9 mouse cellular contexts compared by ENCODE assay signal in the genomic region with DNA sequence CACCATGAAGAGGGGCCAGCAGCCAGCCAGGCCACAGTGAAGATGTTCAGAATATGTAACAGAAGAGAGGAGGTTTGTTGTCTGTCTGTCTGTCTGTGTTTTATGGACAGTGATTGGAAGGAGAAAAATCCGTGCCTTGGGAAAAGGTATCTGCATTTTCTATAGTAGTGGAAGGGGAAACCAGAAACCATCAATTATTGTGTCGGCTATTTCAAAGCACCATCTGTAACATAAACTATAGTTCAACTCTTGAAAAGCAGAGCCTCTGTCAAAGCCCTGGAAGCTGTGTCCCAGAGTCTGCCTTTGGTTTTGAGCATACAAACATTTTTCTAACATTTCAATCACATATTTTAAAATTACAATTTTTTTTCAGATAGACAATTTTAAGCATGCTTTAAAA. TPM values are rescaled to one million over a fixed set of nuclear protein-coding genes. Genes with fewer than 3 reads are reported as not detected.
DNase-seq lines count a peak whose midpoint lies in the region; ATAC-seq and TF ChIP-seq lines count a peak whose summit lies in the region.
"Had no signal": no experiment of that assay in that cellular context is flagged by ENCODE, and none has a peak within 500 bp of the region (broad histone marks: within the 10 kb centered on the region; RNA-seq: fewer than 3 reads in every experiment).

No protein-coding gene starts in this region.

- peak overlapping the region; percentile 59; the same call in 1 of the 2 replicates for H3K9ac ChIP-seq in kidney, embryonic 16.5 days (replicated peaks; ENCODE audit: low read length)
- peak overlapping the region; percentile 22; the same call in 1 of the 2 replicates for H3K9ac ChIP-seq in limb, embryonic 14.5 days (ENCODE audit: low read depth, low read length, severe bottlenecking)
- H3K9ac ChIP-seq in forebrain, embryonic 15.5 days (replicated peaks), result no peak overlapping the region

- no peaks in the 10 kb centered on the region for H3K36me3 ChIP-seq in kidney, embryonic 16.5 days (ENCODE audit: insufficient read depth, low read length)
- H3K36me3 ChIP-seq in embryonic facial prominence, embryonic 10.5 days (replicated peaks), result peaks cover 3% of the 10 kb centered on the region; the same call in 1 of the 2 replicates
- peaks cover 8% of the 10 kb centered on the region; the same call in 1 of the 2 replicates for H3K36me3 ChIP-seq in limb, embryonic 14.5 days (ENCODE audit: control insufficient read depth, insufficient read depth, low read length)
- H3K36me3 ChIP-seq in thymus, adult 2 months (ENCODE audit: control insufficient read depth, insufficient read depth, low read length), result no peaks in the 10 kb centered on the region
- no peaks in the 10 kb centered on the region for H3K36me3 ChIP-seq in forebrain, embryonic 15.5 days

- H3K27me3 ChIP-seq in kidney, embryonic 16.5 days (ENCODE audit: insufficient read depth, low read length), result no peaks in the 10 kb centered on the region
- H3K27me3 ChIP-seq in embryonic facial prominence, embryonic 10.5 days (replicated peaks; ENCODE audit: low read depth, poor library complexity, severe bottlenecking), result peaks cover 4% of the 10 kb centered on the region; the same call in 1 of the 2 replicates
- H3K27me3 ChIP-seq in limb, embryonic 14.5 days (ENCODE audit: control insufficient read depth, insufficient read depth, low read length), result no peaks in the 10 kb centered on the region
- H3K27me3 ChIP-seq in thymus, adult 2 months (ENCODE audit: control insufficient read depth, insufficient read depth, low read length), result no peaks in the 10 kb centered on the region
- H3K27me3 ChIP-seq in forebrain, embryonic 15.5 days, result peaks cover 11% of the 10 kb centered on the region; the same call in 1 of the 2 replicates

- peak overlapping the region; percentile 55 for H3K4me2 ChIP-seq in kidney, embryonic 16.5 days (replicated peaks; ENCODE audit: low read depth, low read length)
- H3K4me2 ChIP-seq in limb, embryonic 14.5 days (replicated peaks; ENCODE audit: low read depth, low read length, severe bottlenecking), result peak overlapping the region; percentile 48
- no peak overlapping the region for H3K4me2 ChIP-seq in forebrain, embryonic 15.5 days (replicated peaks)

- no peaks in the 10 kb centered on the region for H3K9me3 ChIP-seq in kidney, embryonic 16.5 days (ENCODE audit: low read length)
- no peaks in the 10 kb centered on the region for H3K9me3 ChIP-seq in embryonic facial prominence, embryonic 10.5 days
- H3K9me3 ChIP-seq in limb, embryonic 14.5 days (ENCODE audit: control insufficient read depth, low read length), result no peaks in the 10 kb centered on the region
- no peaks in the 10 kb centered on the region for H3K9me3 ChIP-seq in forebrain, embryonic 15.5 days

- DNase-seq in kidney, adult 8-10 months, result no peak
- DNase-seq in embryonic facial prominence, embryonic 10.5 days (ENCODE audit: low spot score), result no peak
- DNase-seq in limb, embryonic 14.5 days (ENCODE audit: low spot score), result peak; percentile 73
- no peak for DNase-seq in thymus, adult 2 months
- DNase-seq in left cerebral cortex, adult 9 months (ENCODE audit: low spot score in 2 of 2), result no peak
- DNase-seq: layer of hippocampus, postnatal 36 days had no signal

- TF ChIP-seq POLR2A in bone marrow macrophage, adult 2 months (IDR thresholded peaks at IDR 0.05; ENCODE audit: borderline replicate concordance, low read depth, low read length), result no peak
- no peak for TF ChIP-seq POLR2A in limb, embryonic 14.5 days (IDR thresholded peaks at IDR 0.05; ENCODE audit: borderline replicate concordance, extremely low read depth, insufficient read depth, insufficient read length)
- TF ChIP-seq POLR2A in thymus, adult 2 months (IDR thresholded peaks at IDR 0.05; ENCODE audit: control insufficient read depth, extremely low read depth, insufficient read depth, low read length, poor library complexity), result no peak

- peak overlapping the region; percentile 46 for H3K4me3 ChIP-seq in kidney, embryonic 16.5 days (ENCODE audit: low read length)
- peak overlapping the region; percentile 12 for H3K4me3 ChIP-seq in bone marrow macrophage, adult 2 months (ENCODE audit: insufficient read depth, low read length)
- H3K4me3 ChIP-seq in embryonic facial prominence, embryonic 10.5 days, result peak overlapping the region; percentile 39
- peak overlapping the region; percentile 34 for H3K4me3 ChIP-seq in limb, embryonic 14.5 days (replicated peaks; ENCODE audit: low read length)
- H3K4me3 ChIP-seq in thymus, adult 2 months (ENCODE audit: control insufficient read depth, insufficient read depth, low read length), result no peak overlapping the region
- H3K4me3 ChIP-seq in forebrain, embryonic 15.5 days, result no peak overlapping the region

- peaks cover 32% of the 10 kb centered on the region for H3K4me1 ChIP-seq in kidney, embryonic 16.5 days (ENCODE audit: insufficient read depth, low read length)
- H3K4me1 ChIP-seq in bone marrow macrophage, adult 2 months (ENCODE audit: control insufficient read depth, insufficient read depth, low read length), result peaks cover 27% of the 10 kb centered on the region
- H3K4me1 ChIP-seq in embryonic facial prominence, embryonic 10.5 days, result peaks cover 28% of the 10 kb centered on the region
- peaks cover 13% of the 10 kb centered on the region; the same call in 1 of the 2 replicates for H3K4me1 ChIP-seq in limb, embryonic 14.5 days (ENCODE audit: control insufficient read depth, insufficient read depth, low read length)
- H3K4me1 ChIP-seq in thymus, adult 2 months (replicated peaks; ENCODE audit: control insufficient read depth, insufficient read depth, low read length), result peaks cover 4% of the 10 kb centered on the region; the same call in 1 of the 2 replicates
- peaks cover 6% of the 10 kb centered on the region for H3K4me1 ChIP-seq in forebrain, embryonic 15.5 days

- 16% methylated on average over 2 of the region's 2 CpGs for WGBS in kidney, embryonic 16.5 days
- 25% methylated on average over 2 of the region's 2 CpGs for WGBS in embryonic facial prominence, embryonic 10.5 days
- WGBS in limb, embryonic 14.5 days, result 8% methylated on average over 2 of the region's 2 CpGs
- 63% methylated on average over 2 of the region's 2 CpGs for WGBS in thymus, adult 2 months
- 42% methylated on average over 2 of the region's 2 CpGs for WGBS in forebrain, embryonic 15.5 days

- no peak for ATAC-seq in kidney, embryonic 16.5 days (ENCODE audit: low FRiP score, low TSS enrichment)
- no peak for ATAC-seq in limb, embryonic 14.5 days (ENCODE audit: low FRiP score, low read depth)
- ATAC-seq in forebrain, embryonic 15.5 days (replicated peaks), result no peak

- 0 out of 2 replicates have a peak overlapping the region, but pooled peaks have one; percentile 56 for H3K27ac ChIP-seq in kidney, embryonic 16.5 days (ENCODE audit: low read length)
- H3K27ac ChIP-seq in bone marrow macrophage, adult 2 months (ENCODE audit: insufficient read depth, low read depth, low read length), result peak overlapping the region; percentile 3; the same call in 1 of the 2 replicates
- no peak overlapping the region for H3K27ac ChIP-seq in embryonic facial prominence, embryonic 10.5 days (replicated peaks)
- no peak overlapping the region for H3K27ac ChIP-seq in limb, embryonic 14.5 days (replicated peaks; ENCODE audit: low read depth, low read length)
- no peak overlapping the region for H3K27ac ChIP-seq in thymus, adult 2 months (ENCODE audit: control insufficient read depth, insufficient read depth, low read length)
- H3K27ac ChIP-seq in forebrain, embryonic 15.5 days (replicated peaks), result no peak overlapping the region

- TF ChIP-seq CTCF in bone marrow macrophage, adult 2 months (IDR thresholded peaks at IDR 0.05; ENCODE audit: low read depth, low read length), result no peak
- no peak for TF ChIP-seq CTCF in thymus, adult 2 months (IDR thresholded peaks at IDR 0.05; ENCODE audit: borderline replicate concordance, control insufficient read depth, extremely low read depth, insufficient read depth, low read length, poor library complexity)

RNA-seq across cellular contexts. Expression of a gene that starts 55.8 kb away (rescaled TPM):
- 51.4 and 56.3 TPM in 2 replicates for polyA plus RNA-seq in kidney, embryonic 16.5 days (2015; fragmentation: Nextera tagmentation; extraction: Ambion mirVana)
- 6.5 and 9.1 TPM in 2 replicates for polyA plus RNA-seq in bone marrow macrophage, adult 2 months (2012; ENCODE audit: insufficient read depth, insufficient read length, missing spikeins)
- polyA plus RNA-seq in embryonic facial prominence, embryonic 10.5 days (2016; fragmentation: Nextera tagmentation; extraction: Ambion mirVana), result 58.1 and 64.6 TPM in 2 replicates
- 9.9 and 10.9 TPM in 2 replicates for polyA plus RNA-seq in limb, embryonic 14.5 days (2012; rRNA removed)
- 45.3 and 46.5 TPM in 2 replicates for polyA plus RNA-seq in limb, embryonic 14.5 days (2014; fragmentation: Nextera tagmentation; extraction: Ambion mirVana)
- polyA plus RNA-seq in thymus, adult 2 months (2012; rRNA removed), result 6.2 and 8.4 TPM in 2 replicates
- 41.8 and 42.6 TPM in 2 replicates for polyA plus RNA-seq in forebrain, embryonic 15.5 days (2015; fragmentation: Nextera tagmentation; extraction: Ambion mirVana)

Comparison
In these comparisons a context has a peak if more than half of its experiments do, and no peak if none do; other contexts are left out.
1. H3K27ac ChIP-seq: peak in kidney, embryonic 16.5 days (single experiment) and bone marrow macrophage, adult 2 months (single experiment); none in embryonic facial prominence, embryonic 10.5 days (single experiment), limb, embryonic 14.5 days (single experiment), thymus, adult 2 months (single experiment) and forebrain, embryonic 15.5 days (single experiment).
2. H3K4me3 ChIP-seq: peak in kidney, embryonic 16.5 days (single experiment), bone marrow macrophage, adult 2 months (single experiment), embryonic facial prominence, embryonic 10.5 days (single experiment) and limb, embryonic 14.5 days (single experiment); none in thymus, adult 2 months (single experiment) and forebrain, embryonic 15.5 days (single experiment).